Mouse (Mus musculus) stomach, embryonic 16.5 days (tissue): ENCODE results near the gene Cep112. TPM values are rescaled to one million over a fixed set of nuclear protein-coding genes. Genes with fewer than 3 reads are reported as not detected.

ENCODE experiments used
- ATAC-seq: fragments of 200-750 bp; cut with Nextera tagmentation; 2 replicates; pipeline ENCODE4 v1.8.0; 2017; ENCODE audit warnings: moderate number of reproducible peaks, moderate TSS enrichment; ENCODE audit not compliant: insufficient read depth, low FRiP score
- H3K27ac ChIP-seq: fragments of 300-500 bp; sonication (generic); 2 replicates; pipeline ENCODE4 v1.5.1; 2014; ENCODE audit warnings: low read length
- H3K27me3 ChIP-seq: fragments of 300-500 bp; sonication (generic); 2 replicates; pipeline ENCODE4 v1.6.1; 2014; ENCODE audit warnings: low read length, control low read depth, mixed read lengths; ENCODE audit not compliant: control insufficient read depth, insufficient read depth
- H3K36me3 ChIP-seq: fragments of 300-500 bp; sonication (generic); 2 replicates; pipeline ENCODE4 v1.6.1; 2014; ENCODE audit warnings: low read length; ENCODE audit not compliant: control insufficient read depth, insufficient read depth
- H3K4me1 ChIP-seq: fragments of 300-500 bp; sonication (generic); 2 replicates; pipeline ENCODE4 v1.6.1; 2014; ENCODE audit warnings: low read length, control low read depth, mixed read lengths; ENCODE audit not compliant: control insufficient read depth, insufficient read depth
- H3K4me2 ChIP-seq: fragments of 300-500 bp; sonication (generic); 2 replicates; pipeline ENCODE4 v1.6.1; 2014; ENCODE audit warnings: low read depth, low read length, mixed read lengths
- H3K4me3 ChIP-seq: fragments of 300-500 bp; sonication (generic); replicated peaks from 2 replicates; pipeline ENCODE4 v1.5.1; 2014; ENCODE audit warnings: mild to moderate bottlenecking, low read length
- H3K9ac ChIP-seq: fragments of 300-500 bp; sonication (generic); 2 replicates; pipeline ENCODE4 v1.6.1; 2014; ENCODE audit warnings: low read length
- H3K9me3 ChIP-seq: fragments of 300-500 bp; sonication (generic); replicated peaks from 2 replicates; pipeline ENCODE4 v1.6.1; 2016; ENCODE audit warnings: low read length, control low read depth; ENCODE audit not compliant: control insufficient read depth
- WGBS: fragments of 180-500 bp; shearing (Covaris S2); extraction: QIAGEN DNeasy Blood & Tissue Kit; methylation state at CpG from one replicate; pipeline ENCODE4 v1.1.7; 2014; 5-methylcytosine and 5-hydroxymethylcytosine counted together
- polyA plus RNA-seq: library from polyadenylated mRNA; unstranded; fragments of >200 nt; fragmentation: Nextera tagmentation; extraction: Ambion mirVana; gene quantifications from 2 replicates; pipeline ENCODE4 v1.2.1, GENCODE M21; 2015

Cep112 gene
- polyA plus RNA-seq, 1 experiment from 2014 or later: 9.9 TPM

GRCm38 (mm10) chr11:108893232-108893790, 468.3 kb downstream of the Cep112 start:
- no peak for ATAC-seq

DNA sequence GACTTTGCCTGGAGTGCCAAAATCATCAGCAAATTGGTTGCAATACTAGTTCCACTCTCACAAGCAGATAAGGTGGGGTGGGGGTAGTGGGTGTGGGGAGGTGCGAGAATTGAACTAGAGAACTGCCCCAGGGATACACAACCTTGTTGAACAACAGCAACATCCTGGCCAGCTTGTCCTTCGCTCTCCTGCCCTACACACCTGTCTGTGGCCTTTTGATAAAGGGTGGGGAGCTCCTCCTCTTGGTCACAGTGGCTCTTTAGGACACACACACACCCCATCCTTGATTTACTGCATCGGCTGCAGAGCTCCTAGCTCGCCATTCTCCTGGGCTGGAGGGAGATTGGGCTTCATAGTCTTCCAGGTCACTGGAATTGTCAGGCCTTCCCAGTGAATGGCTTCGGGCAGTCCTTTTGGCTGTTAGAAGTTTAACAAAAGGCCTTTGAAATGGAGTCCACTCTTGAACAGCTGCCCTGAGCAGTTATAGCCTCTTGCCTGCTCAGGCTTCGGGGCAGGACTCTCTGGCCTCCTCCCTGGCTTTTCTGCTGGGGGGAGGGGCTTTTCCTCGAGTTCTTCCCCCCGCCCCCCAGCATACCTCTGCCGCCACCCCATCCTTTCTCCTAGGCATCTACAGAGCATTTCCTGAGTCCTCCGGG, 469.0 kb downstream of the Cep112 start:
- H3K36me3 ChIP-seq: no peaks in the 10 kb centered on the region
- 61% methylated on average over 10 of the region's 10 CpGs for WGBS

More at GRCm38 (mm10) chr11:108893232-108893790, 468.3 kb downstream of the Cep112 start:
- Histone ChIP-seq H3K4me2 (no peak overlapping the region), H3K27ac (no peak overlapping the region), H3K4me3 (no peak overlapping the region), H3K9ac (no peak overlapping the region), H3K9me3 (no peaks in the 10 kb centered on the region), H3K4me1 (peaks cover 16% of the 10 kb centered on the region), H3K27me3 (no peaks in the 10 kb centered on the region), H3K36me3 (no peaks in the 10 kb centered on the region)
- 72% methylated on average over 12 of the region's 12 CpGs for WGBS

GRCm38 (mm10) chr11:108897034-108897433, 472.0 kb downstream of the Cep112 start:
- Histone ChIP-seq H3K4me2 (no peak overlapping the region), H3K9me3 (no peaks in the 10 kb centered on the region), H3K27me3 (no peaks in the 10 kb centered on the region), H3K4me1 (peaks cover under 1% of the 10 kb centered on the region; the same call in 1 of the 2 replicates), H3K27ac (no peak overlapping the region), H3K4me3 (no peak overlapping the region), H3K9ac (no peak overlapping the region), H3K36me3 (no peaks in the 10 kb centered on the region)
- WGBS: 87% methylated on average over 4 of the region's 4 CpGs
- no peak for ATAC-seq

More for the DNA sequence above, 469.0 kb downstream of the Cep112 start:
- no peaks in the 10 kb centered on the region for H3K27me3 ChIP-seq
- H3K4me1 ChIP-seq: peaks cover 16% of the 10 kb centered on the region
- H3K27ac ChIP-seq: no peak overlapping the region
- no peak for ATAC-seq
- H3K9ac ChIP-seq: no peak overlapping the region
- no peaks in the 10 kb centered on the region for H3K9me3 ChIP-seq
- no peak overlapping the region for H3K4me3 ChIP-seq
- no peak overlapping the region for H3K4me2 ChIP-seq

GRCm38 (mm10) chr11:108898063-108898462, 473.1 kb downstream of the Cep112 start:
- Histone ChIP-seq H3K4me3 (no peak overlapping the region), H3K27ac (no peak overlapping the region), H3K9me3 (no peaks in the 10 kb centered on the region), H3K4me1 (no peaks in the 10 kb centered on the region), H3K36me3 (no peaks in the 10 kb centered on the region), H3K27me3 (no peaks in the 10 kb centered on the region), H3K4me2 (no peak overlapping the region), H3K9ac (no peak overlapping the region)
- 62% methylated on average over 9 of the region's 9 CpGs for WGBS
- no peak for ATAC-seq

- no peak overlapping the region for H3K4me3 ChIP-seq
- no peak for ATAC-seq
- no peaks in the 10 kb centered on the region for H3K4me1 ChIP-seq
- H3K27me3 ChIP-seq: no peaks in the 10 kb centered on the region
- WGBS: 77% methylated on average over 6 of the region's 6 CpGs
- H3K9ac ChIP-seq: no peak overlapping the region
- H3K9me3 ChIP-seq: no peaks in the 10 kb centered on the region
- no peaks in the 10 kb centered on the region for H3K36me3 ChIP-seq
- no peak overlapping the region for H3K27ac ChIP-seq
- H3K4me2 ChIP-seq: no peak overlapping the region
Measured at GRCm38 (mm10) chr11:108898483-108898882, 473.5 kb downstream of the Cep112 start.

GRCm38 (mm10) chr11:108900718-108901488, 475.9 kb downstream of the Cep112 start:
- no peaks in the 10 kb centered on the region for H3K9me3 ChIP-seq
- no peaks in the 10 kb centered on the region for H3K27me3 ChIP-seq
- H3K4me1 ChIP-seq: no peaks in the 10 kb centered on the region
- no peak overlapping the region for H3K4me2 ChIP-seq
- ATAC-seq: no peak
- WGBS: 72% methylated on average over 10 of the region's 10 CpGs
- no peaks in the 10 kb centered on the region for H3K36me3 ChIP-seq
- H3K9ac ChIP-seq: no peak overlapping the region
- H3K27ac ChIP-seq: no peak overlapping the region
- no peak overlapping the region for H3K4me3 ChIP-seq

- WGBS: 77% methylated on average over 7 of the region's 7 CpGs
- no peak overlapping the region for H3K4me3 ChIP-seq
- no peaks in the 10 kb centered on the region for H3K36me3 ChIP-seq
- no peak overlapping the region for H3K27ac ChIP-seq
- H3K9ac ChIP-seq: no peak overlapping the region
- ATAC-seq: no peak
- H3K9me3 ChIP-seq: no peaks in the 10 kb centered on the region
- no peaks in the 10 kb centered on the region for H3K27me3 ChIP-seq
- H3K4me2 ChIP-seq: no peak overlapping the region
- H3K4me1 ChIP-seq: no peaks in the 10 kb centered on the region
Measured at GRCm38 (mm10) chr11:108901670-108902069, 476.7 kb downstream of the Cep112 start.

- H3K27me3 ChIP-seq: no peaks in the 10 kb centered on the region
- no peak overlapping the region for H3K27ac ChIP-seq
- no peak overlapping the region for H3K4me3 ChIP-seq
- ATAC-seq: no peak
- H3K4me1 ChIP-seq: no peaks in the 10 kb centered on the region
- H3K36me3 ChIP-seq: no peaks in the 10 kb centered on the region
- H3K9me3 ChIP-seq: no peaks in the 10 kb centered on the region
- no peak overlapping the region for H3K4me2 ChIP-seq
- no peak overlapping the region for H3K9ac ChIP-seq
- 69% methylated on average over 4 of the region's 4 CpGs for WGBS
Measured at GRCm38 (mm10) chr11:108902303-108902702, 477.3 kb downstream of the Cep112 start.

- Histone ChIP-seq H3K36me3 (no peaks in the 10 kb centered on the region), H3K9ac (no peak overlapping the region), H3K27ac (no peak overlapping the region), H3K4me2 (no peak overlapping the region), H3K4me1 (peaks cover 13% of the 10 kb centered on the region; the same call in 1 of the 2 replicates), H3K9me3 (no peaks in the 10 kb centered on the region), H3K27me3 (no peaks in the 10 kb centered on the region), H3K4me3 (no peak overlapping the region)
- ATAC-seq: no peak
- 55% methylated on average over 7 of the region's 7 CpGs for WGBS
Measured at GRCm38 (mm10) chr11:108906590-108907254, 481.7 kb downstream of the Cep112 start.
